Mouse (Mus musculus): Measurements from ENCODE around the gene Cep41.

DNA sequence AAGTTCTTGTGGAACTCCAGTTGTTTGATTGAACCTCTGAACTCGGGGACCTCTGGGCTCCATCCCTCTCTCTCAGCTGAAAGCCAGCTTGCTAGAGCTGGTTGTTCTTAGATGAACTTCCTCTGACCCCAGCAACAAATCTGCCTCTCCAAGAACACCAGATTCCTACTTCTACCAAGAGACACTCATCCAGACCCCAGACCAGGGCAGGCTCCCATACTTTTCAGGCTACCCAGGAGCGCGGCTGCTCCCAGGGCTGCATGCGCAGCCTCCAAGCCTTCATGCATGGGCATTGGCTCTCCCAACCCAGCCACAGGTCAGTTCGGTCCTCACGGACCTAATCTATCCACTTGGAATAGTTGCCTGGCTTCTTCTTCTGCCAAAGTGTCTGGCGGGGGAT is 29.8 kb upstream of the Cep41 start, which contains the start of gene Mest:
- TF ChIP-seq CTCF (IDR thresholded peaks at IDR 0.05; ENCODE audit: low read depth) (no peak), EP300 (IDR thresholded peaks at IDR 0.05; ENCODE audit: low read depth) (no peak)
